Mouse (Mus musculus) midbrain, postnatal 0 days (tissue): ENCODE measurements around the gene Zfp658. TPM values are rescaled to one million over a fixed set of nuclear protein-coding genes. Genes with fewer than 3 reads are reported as not detected.

ENCODE experiments used
- ATAC-seq: fragments of 200-750 bp; cut with Nextera tagmentation; 2 replicates; pipeline ENCODE4 v1.8.0; 2017; ENCODE audit warnings: moderate number of reproducible peaks, mild to moderate bottlenecking, moderate TSS enrichment, moderate library complexity; ENCODE audit not compliant: low FRiP score
- DNase-seq: peaks from one replicate; pipeline ENCODE4 v3.0.0-alpha.2; 2015; ENCODE audit warnings: low spot score
- H3K27ac ChIP-seq: fragments of 300-500 bp; sonication (generic); 2 replicates; pipeline ENCODE4 v1.5.1; 2014; ENCODE audit warnings: low read depth, mild to moderate bottlenecking, low read length, mixed read lengths
- H3K27me3 ChIP-seq: fragments of 300-500 bp; sonication (generic); 2 replicates; pipeline ENCODE4 v1.6.1; 2014; ENCODE audit warnings: low read length, control low read depth, mixed read lengths; ENCODE audit not compliant: insufficient read depth
- H3K36me3 ChIP-seq: fragments of 300-500 bp; sonication (generic); 2 replicates; pipeline ENCODE4 v1.6.1; 2014; ENCODE audit warnings: low read length, control low read depth, mixed read lengths; ENCODE audit not compliant: insufficient read depth
- H3K4me1 ChIP-seq: fragments of 300-500 bp; sonication (generic); 2 replicates; pipeline ENCODE4 v1.6.1; 2014; ENCODE audit warnings: mild to moderate bottlenecking, control low read depth, antibody characterized with exemption, low read length, mixed read lengths; ENCODE audit not compliant: insufficient read depth
- H3K4me2 ChIP-seq: fragments of 300-500 bp; sonication (generic); 2 replicates; pipeline ENCODE4 v1.6.1; 2014; ENCODE audit warnings: low read depth, mild to moderate bottlenecking, low read length, mixed read lengths; ENCODE audit not compliant: poor library complexity, severe bottlenecking
- H3K4me3 ChIP-seq: fragments of 300-500 bp; sonication (generic); 2 replicates; pipeline ENCODE4 v1.5.1; 2014; ENCODE audit warnings: low read depth, mild to moderate bottlenecking, low read length, moderate library complexity
- H3K9ac ChIP-seq: fragments of 300-500 bp; sonication (generic); replicated peaks from 2 replicates; pipeline ENCODE4 v1.6.1; 2014; ENCODE audit warnings: mild to moderate bottlenecking, low read length, moderate library complexity, mixed read lengths; ENCODE audit not compliant: poor library complexity, severe bottlenecking
- H3K9me3 ChIP-seq: fragments of 300-500 bp; sonication (generic); 2 replicates; pipeline ENCODE4 v1.6.1; 2016; ENCODE audit warnings: low read length, control low read depth
- CTCF ChIP-seq: IDR thresholded peaks from 2 replicates; pipeline ENCODE4 v1.5.1; 2016; ENCODE audit warnings: antibody characterized with exemption, mild to moderate bottlenecking
- WGBS: fragments of 180-500 bp; shearing (Covaris S2); extraction: QIAGEN DNeasy Blood & Tissue Kit; methylation state at CpG from one replicate; pipeline ENCODE4 v1.1.7; 2014; 5-methylcytosine and 5-hydroxymethylcytosine counted together
- polyA plus RNA-seq: library from polyadenylated mRNA; unstranded; fragments of >200 nt; fragmentation: Nextera tagmentation; extraction: Ambion mirVana; gene quantifications from 2 replicates; pipeline ENCODE4 v1.2.1, GENCODE M21; 2015
- total RNA-seq: library from RNA; depleted of rRNA; stranded (reverse); fragments of >200 nt; gene quantifications from 2 replicates; pipeline ENCODE4 v1.2.3, GENCODE M21; 2014

Zfp658 gene
- total and polyA plus RNA-seq, 2 experiments from 2014 or later = 2.4 to 9.4 TPM

- Histone ChIP-seq H3K36me3 (peaks cover 13% of the 10 kb centered on the region), H3K9me3 (no peaks in the 10 kb centered on the region), H3K27ac (peak overlapping the region; percentile 87), H3K4me2 (peak overlapping the region; percentile 82), H3K27me3 (no peaks in the 10 kb centered on the region), H3K4me3 (peak overlapping the region; percentile 79), H3K9ac (peak overlapping the region; percentile 86), H3K4me1 (peaks cover 12% of the 10 kb centered on the region)
- no peak for TF ChIP-seq CTCF
- DNase-seq (peak; percentile 51), ATAC-seq (peak; percentile 66)
- under 1% methylated on average over 10 of the region's 10 CpGs for whole genome bisulfite sequencing
Measured at GRCm38 (mm10) chr7:43562651-43563070, 605 bp downstream of the Zfp658 start.

GRCm38 (mm10) chr7:43563300-43563699 is 1.2 kb downstream of the Zfp658 start:
- peak overlapping the region; percentile 86 for H3K9ac ChIP-seq
- 50% methylated on average over 6 of the region's 6 CpGs for WGBS
- no peak for ATAC-seq
- no peak for TF ChIP-seq CTCF
- H3K9me3 ChIP-seq = no peaks in the 10 kb centered on the region
- H3K27ac ChIP-seq = no peak overlapping the region
- H3K27me3 ChIP-seq = no peaks in the 10 kb centered on the region
- peak overlapping the region; percentile 79 for H3K4me3 ChIP-seq
- peaks cover 17% of the 10 kb centered on the region for H3K36me3 ChIP-seq
- H3K4me1 ChIP-seq = peaks cover 12% of the 10 kb centered on the region
- DNase-seq = no peak
- peak overlapping the region; percentile 82 for H3K4me2 ChIP-seq

- ATAC-seq (no peak), DNase-seq (no peak)
- TF ChIP-seq CTCF = no peak
- H3K27me3 ChIP-seq = no peaks in the 10 kb centered on the region
- 96% methylated on average over 2 of the region's 2 CpGs for WGBS
- no peak overlapping the region for H3K4me3 ChIP-seq
- H3K4me1 ChIP-seq = no peaks in the 10 kb centered on the region
- no peak overlapping the region for H3K27ac ChIP-seq
- no peak overlapping the region for H3K4me2 ChIP-seq
- no peaks in the 10 kb centered on the region for H3K9me3 ChIP-seq
- H3K9ac ChIP-seq = no peak overlapping the region
- H3K36me3 ChIP-seq = peaks cover 43% of the 10 kb centered on the region
Measured at GRCm38 (mm10) chr7:43571216-43571615, 9.2 kb downstream of the Zfp658 start.

GRCm38 (mm10) chr7:43579440-43580171 is 17.6 kb downstream of the Zfp658 start, which contains the start of gene Zfp719:
Gene Zfp719, plus strand, starts transcription at chr7:43579610.
- peak within 1 kb of the TSS; percentile 94 for H3K27ac ChIP-seq
- TF ChIP-seq CTCF = no peak
- no peaks in the 10 kb centered on the region for H3K9me3 ChIP-seq
- peak within 1 kb of the TSS; percentile 61 for H3K4me3 ChIP-seq
- DNase-seq (peak; percentile 99), ATAC-seq (peak; percentile 97)
- peaks cover 7% of the 10 kb centered on the region for H3K36me3 ChIP-seq
- H3K9ac ChIP-seq = peak within 1 kb of the TSS; percentile 70
- peak within 1 kb of the TSS; percentile 53 for H3K4me2 ChIP-seq
- peaks cover 3% of the 10 kb centered on the region; the same call in 1 of the 2 replicates for H3K4me1 ChIP-seq
- no peaks in the 10 kb centered on the region for H3K27me3 ChIP-seq
- under 1% methylated on average over 37 of the region's 37 CpGs for WGBS

GRCm38 (mm10) chr7:43580526-43580925 is 18.5 kb downstream of the Zfp658 start:
- peaks cover 10% of the 10 kb centered on the region for H3K36me3 ChIP-seq
- H3K4me2 ChIP-seq = peak overlapping the region; percentile 53
- peaks cover 3% of the 10 kb centered on the region; the same call in 1 of the 2 replicates for H3K4me1 ChIP-seq
- no peaks in the 10 kb centered on the region for H3K9me3 ChIP-seq
- H3K4me3 ChIP-seq = peak overlapping the region; percentile 61
- H3K9ac ChIP-seq = peak overlapping the region; percentile 70
- 60% methylated on average over 5 of the region's 5 CpGs for WGBS
- no peak for TF ChIP-seq CTCF
- H3K27ac ChIP-seq = peak overlapping the region; percentile 94
- no peak for DNase-seq
- ATAC-seq = no peak
- H3K27me3 ChIP-seq = no peaks in the 10 kb centered on the region

- TF ChIP-seq CTCF = peak; percentile 48
- WGBS = 94% methylated on average over 5 of the region's 5 CpGs
- H3K9ac ChIP-seq = no peak overlapping the region
- H3K27ac ChIP-seq = no peak overlapping the region
- H3K9me3 ChIP-seq = no peaks in the 10 kb centered on the region
- no peak overlapping the region for H3K4me2 ChIP-seq
- ATAC-seq (no peak), DNase-seq (no peak)
- no peak overlapping the region for H3K4me3 ChIP-seq
- peaks cover 44% of the 10 kb centered on the region for H3K36me3 ChIP-seq
- no peaks in the 10 kb centered on the region for H3K27me3 ChIP-seq
- peaks cover 3% of the 10 kb centered on the region; the same call in 1 of the 2 replicates for H3K4me1 ChIP-seq
Measured at GRCm38 (mm10) chr7:43584790-43585189, 22.7 kb downstream of the Zfp658 start.
